Comparison of ENCODE assay signal across 8 mouse cellular contexts in genomic region chr2:122235425-122235824, GRCm38 (mm10). TPM values are rescaled to one million over a fixed set of nuclear protein-coding genes. Genes with fewer than 3 reads are reported as not detected.
DNase-seq lines count a peak whose midpoint lies in the region; ATAC-seq lines count a peak whose summit lies in the region.

No protein-coding gene starts in this region.

- ATAC-seq in hindbrain, embryonic 12.5 days (ENCODE audit: low FRiP score) = no peak
- ATAC-seq in limb, embryonic 15.5 days (ENCODE audit: insufficient number of reproducible peaks, low FRiP score, low TSS enrichment, low read depth) = no peak
- no peak for ATAC-seq in stomach, embryonic 16.5 days (ENCODE audit: insufficient read depth, low FRiP score)

- peak overlapping the region; percentile 94; the same call in 1 of the 2 replicates for H3K4me3 ChIP-seq in brown adipose tissue, adult 24 weeks (ENCODE audit: insufficient read depth, low read depth, low read length)
- H3K4me3 ChIP-seq in hindbrain, embryonic 12.5 days = peak overlapping the region; percentile 47; the same call in 1 of the 2 replicates
- H3K4me3 ChIP-seq in limb, embryonic 15.5 days = peak overlapping the region; percentile 60
- peak overlapping the region; percentile 62 for H3K4me3 ChIP-seq in stomach, embryonic 16.5 days (replicated peaks; ENCODE audit: low read length)

- H3K4me2 ChIP-seq in hindbrain, embryonic 12.5 days (replicated peaks) = peak overlapping the region; percentile 65
- peak overlapping the region; percentile 81 for H3K4me2 ChIP-seq in limb, embryonic 15.5 days
- H3K4me2 ChIP-seq in stomach, embryonic 16.5 days (ENCODE audit: low read depth, low read length) = peak overlapping the region; percentile 87

- 86% methylated on average over 2 of the region's 2 CpGs for WGBS in hindbrain, embryonic 12.5 days
- WGBS in limb, embryonic 15.5 days = 82% methylated on average over 2 of the region's 2 CpGs
- 77% methylated on average over 2 of the region's 2 CpGs for WGBS in stomach, embryonic 16.5 days

- peak; percentile 54 for DNase-seq in 416B (ENCODE audit: low read depth)
- DNase-seq in spleen, adult 18-20 months = no peak
- no peak for DNase-seq in frontal cortex, postnatal 25 days (ENCODE audit: low spot score in 2 of 2)
- DNase-seq in layer of hippocampus, postnatal 25 days (ENCODE audit: extremely low spot score in 1 of 2, low spot score in 1 of 2) = no peak

- no peak overlapping the region for H3K9ac ChIP-seq in hindbrain, embryonic 12.5 days
- no peak overlapping the region for H3K9ac ChIP-seq in limb, embryonic 15.5 days
- H3K9ac ChIP-seq in stomach, embryonic 16.5 days (ENCODE audit: low read length) = no peak overlapping the region

- no peaks in the 10 kb centered on the region for H3K27me3 ChIP-seq in hindbrain, embryonic 12.5 days
- no peaks in the 10 kb centered on the region for H3K27me3 ChIP-seq in limb, embryonic 15.5 days
- no peaks in the 10 kb centered on the region for H3K27me3 ChIP-seq in stomach, embryonic 16.5 days (ENCODE audit: control insufficient read depth, insufficient read depth, low read length)

- H3K9me3 ChIP-seq in hindbrain, embryonic 12.5 days (replicated peaks) = no peaks in the 10 kb centered on the region
- no peaks in the 10 kb centered on the region for H3K9me3 ChIP-seq in limb, embryonic 15.5 days
- no peaks in the 10 kb centered on the region for H3K9me3 ChIP-seq in stomach, embryonic 16.5 days (replicated peaks; ENCODE audit: control insufficient read depth, low read length)

- no peak overlapping the region for H3K27ac ChIP-seq in brown adipose tissue, adult 24 weeks (replicated peaks; ENCODE audit: low read depth, low read length)
- no peak overlapping the region for H3K27ac ChIP-seq in hindbrain, embryonic 12.5 days
- no peak overlapping the region for H3K27ac ChIP-seq in limb, embryonic 15.5 days
- no peak overlapping the region for H3K27ac ChIP-seq in stomach, embryonic 16.5 days (ENCODE audit: low read length)

- no peaks in the 10 kb centered on the region; the same call in 1 of the 2 replicates for H3K4me1 ChIP-seq in brown adipose tissue, adult 24 weeks (ENCODE audit: control insufficient read depth, insufficient read depth, insufficient read length, low read length)
- H3K4me1 ChIP-seq in hindbrain, embryonic 12.5 days = peaks cover 7% of the 10 kb centered on the region
- H3K4me1 ChIP-seq in limb, embryonic 15.5 days = peaks cover 13% of the 10 kb centered on the region; the same call in 1 of the 2 replicates
- 0 out of 2 replicates have a peak, but pooled peaks cover 7% of the 10 kb centered on the region for H3K4me1 ChIP-seq in stomach, embryonic 16.5 days (ENCODE audit: control insufficient read depth, insufficient read depth, low read length)

- H3K36me3 ChIP-seq in hindbrain, embryonic 12.5 days = no peaks in the 10 kb centered on the region
- H3K36me3 ChIP-seq in limb, embryonic 15.5 days = no peaks in the 10 kb centered on the region
- H3K36me3 ChIP-seq in stomach, embryonic 16.5 days (ENCODE audit: control insufficient read depth, insufficient read depth, low read length) = no peaks in the 10 kb centered on the region

RNA-seq across cellular contexts. Expression of gene Sord, which starts 0.9 kb away (rescaled TPM):
- polyA plus RNA-seq in brown adipose tissue, adult 24 weeks (2012; ENCODE audit: insufficient read depth, insufficient read length, missing spikeins) = 59.6 and 87.1 TPM in 2 replicates
- polyA plus RNA-seq in hindbrain, embryonic 12.5 days (2016; fragmentation: Nextera tagmentation; extraction: Ambion mirVana) = 19.3 and 20.0 TPM in 2 replicates
- 28.2 and 29.0 TPM in 2 replicates for polyA plus RNA-seq in limb, embryonic 15.5 days (2015; fragmentation: Nextera tagmentation; extraction: Ambion mirVana)
- 50.9 and 52.4 TPM in 2 replicates for polyA plus RNA-seq in stomach, embryonic 16.5 days (2015; fragmentation: Nextera tagmentation; extraction: Ambion mirVana)
- total RNA-seq in layer of hippocampus, postnatal 25 days (2021) = 10 to 100 TPM; 15.9 to 18.5 TPM

RNA-seq across cellular contexts. Expression of gene Terb2, which starts 49.4 kb away (rescaled TPM):
- polyA plus RNA-seq in brown adipose tissue, adult 24 weeks (2012; ENCODE audit: insufficient read depth, insufficient read length, missing spikeins) = not detected in 2 replicates
- not detected in 2 replicates for polyA plus RNA-seq in hindbrain, embryonic 12.5 days (2016; fragmentation: Nextera tagmentation; extraction: Ambion mirVana)
- polyA plus RNA-seq in limb, embryonic 15.5 days (2015; fragmentation: Nextera tagmentation; extraction: Ambion mirVana) = not detected in 2 replicates
- not detected in 2 replicates for polyA plus RNA-seq in stomach, embryonic 16.5 days (2015; fragmentation: Nextera tagmentation; extraction: Ambion mirVana)
- total RNA-seq in layer of hippocampus, postnatal 25 days (2021) = not detected

RNA-seq across cellular contexts. Expression of gene Patl2, which starts 49.4 kb away (rescaled TPM):
- not detected in 2 replicates for polyA plus RNA-seq in brown adipose tissue, adult 24 weeks (2012; ENCODE audit: insufficient read depth, insufficient read length, missing spikeins)
- not detected in 2 replicates for polyA plus RNA-seq in hindbrain, embryonic 12.5 days (2016; fragmentation: Nextera tagmentation; extraction: Ambion mirVana)
- polyA plus RNA-seq in limb, embryonic 15.5 days (2015; fragmentation: Nextera tagmentation; extraction: Ambion mirVana) = not detected in 2 replicates
- polyA plus RNA-seq in stomach, embryonic 16.5 days (2015; fragmentation: Nextera tagmentation; extraction: Ambion mirVana) = not detected in 2 replicates
- not detected for total RNA-seq in layer of hippocampus, postnatal 25 days (2021)
